Mouse (Mus musculus) liver, adult 2 months (tissue): ENCODE measurements around the gene Hamp.
"Not testable (repeated sequence)": the region's sequence is repeated elsewhere in the genome, so short reads cannot be mapped to it uniquely, and the experiment has no call there.

ENCODE experiments used
- CTCF ChIP-seq: fragments of 200-500 bp; IDR thresholded peaks from 2 replicates; pipeline ENCODE4 v1.5.1; 2011; ENCODE audit warnings: low read depth, low read length, control low read depth
- POLR2A ChIP-seq: fragments of 200-500 bp; IDR thresholded peaks from 2 replicates; pipeline ENCODE4 v1.6.1; 2011; ENCODE audit warnings: low read length, control low read depth; ENCODE audit not compliant: insufficient read depth; ENCODE audit errors: extremely low read depth

- TF ChIP-seq POLR2A, CTCF: not testable (repeated sequence)
Observed at GRCm38 (mm10) chr7:30944706-30945105, 874 bp upstream of the Hamp start.
